Mouse (Mus musculus): ENCODE data around the gene Magix. TPM values are rescaled to one million over a fixed set of nuclear protein-coding genes. Genes with fewer than 3 reads are reported as not detected.

Magix gene
- polyA plus RNA-seq, 1 experiment from 2014 or later, result 0.13 TPM

DNA sequence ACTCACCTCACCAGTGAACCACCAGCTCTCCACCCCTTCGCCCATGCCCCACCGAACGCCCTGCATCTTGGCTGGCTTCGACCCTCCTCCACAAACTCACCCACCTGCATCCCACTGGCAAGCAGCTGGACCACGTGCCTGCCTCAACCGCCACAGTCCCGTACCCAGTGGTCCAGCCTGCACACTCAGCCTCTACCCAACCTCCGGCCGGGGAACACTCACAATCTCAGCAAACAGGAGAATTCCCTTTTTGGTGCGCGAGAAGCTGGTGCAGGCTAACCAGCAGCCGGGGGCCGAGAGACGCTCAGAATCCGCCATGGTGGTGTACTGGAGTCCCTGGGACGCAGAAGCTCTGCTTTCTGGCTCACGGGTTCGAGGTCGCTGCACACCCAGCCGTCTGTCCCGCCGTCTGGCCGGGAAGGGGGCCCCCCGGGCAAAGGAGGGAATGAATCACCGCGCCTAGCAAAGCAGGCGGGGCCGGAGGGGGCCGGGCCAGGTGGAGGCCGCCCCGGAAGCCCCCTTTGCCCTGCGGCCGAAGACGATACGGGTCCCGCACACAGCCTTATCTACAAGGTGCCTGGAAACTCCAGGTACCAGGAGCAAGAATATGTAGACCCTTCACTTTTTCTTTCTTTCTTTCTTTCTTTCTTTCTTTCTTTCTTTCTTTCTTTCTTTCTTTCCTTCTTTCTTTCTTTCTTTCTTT is 10.0 kb downstream of the Magix start, which contains the start of gene Plp2:
Gene Plp2 (minus strand): TSS at position 470 of the 703 bp plus-strand sequence.
- Histone ChIP-seq H3K27ac (ENCODE audit: low read depth, low read length) (peak within 1 kb of the TSS; percentile 63; the same call in 1 of the 2 replicates), H3K36me3 (ENCODE audit: control insufficient read depth, insufficient read depth, low read length) (peaks cover 3% of the 10 kb centered on the region; the same call in 1 of the 2 replicates), H3K4me1 (ENCODE audit: control insufficient read depth, insufficient read depth, low read length) (no peaks in the 10 kb centered on the region), H3K9me3 (replicated peaks; ENCODE audit: control insufficient read depth, low read length) (no peaks in the 10 kb centered on the region), H3K9ac (ENCODE audit: low read length) (peak within 1 kb of the TSS; percentile 54), H3K27me3 (replicated peaks; ENCODE audit: control insufficient read depth, insufficient read depth, low read length) (no peaks in the 10 kb centered on the region), H3K4me3 (ENCODE audit: low read depth, low read length) (peak within 1 kb of the TSS; percentile 36), H3K4me2 (ENCODE audit: low read length) (peak within 1 kb of the TSS; percentile 47)
- DNase-seq (ENCODE audit: low spot score), result peak; percentile 19
- WGBS, result 33% methylated on average over 32 of the region's 36 CpGs
- peak; percentile 64 for ATAC-seq

GRCm38 (mm10) chrX:7670390-7670881 is 10.6 kb downstream of the Magix start:
- WGBS, result 33% methylated on average over 17 of the region's 19 CpGs
- Histone ChIP-seq H3K36me3 (ENCODE audit: control insufficient read depth, insufficient read depth, low read length) (peaks cover 3% of the 10 kb centered on the region; the same call in 1 of the 2 replicates), H3K4me1 (ENCODE audit: control insufficient read depth, insufficient read depth, low read length) (no peaks in the 10 kb centered on the region), H3K9ac (ENCODE audit: low read length) (peak overlapping the region; percentile 54), H3K4me3 (ENCODE audit: low read depth, low read length) (peak overlapping the region; percentile 36), H3K4me2 (ENCODE audit: low read length) (peak overlapping the region; percentile 47), H3K27ac (ENCODE audit: low read depth, low read length) (peak overlapping the region; percentile 63; the same call in 1 of the 2 replicates), H3K9me3 (replicated peaks; ENCODE audit: control insufficient read depth, low read length) (no peaks in the 10 kb centered on the region), H3K27me3 (replicated peaks; ENCODE audit: control insufficient read depth, insufficient read depth, low read length) (no peaks in the 10 kb centered on the region)
- peak; percentile 84 for ATAC-seq
- DNase-seq (ENCODE audit: low spot score), result peak; percentile 64

GRCm38 (mm10) chrX:7665739-7666502 is 15.1 kb downstream of the Magix start:
- Histone ChIP-seq H3K4me2 (ENCODE audit: low read length) (no peak overlapping the region), H3K4me3 (ENCODE audit: low read depth, low read length) (no peak overlapping the region), H3K27me3 (replicated peaks; ENCODE audit: control insufficient read depth, insufficient read depth, low read length) (no peaks in the 10 kb centered on the region), H3K36me3 (ENCODE audit: control insufficient read depth, insufficient read depth, low read length) (peaks cover 3% of the 10 kb centered on the region; the same call in 1 of the 2 replicates), H3K27ac (ENCODE audit: low read depth, low read length) (no peak overlapping the region), H3K9me3 (replicated peaks; ENCODE audit: control insufficient read depth, low read length) (no peaks in the 10 kb centered on the region), H3K4me1 (ENCODE audit: control insufficient read depth, insufficient read depth, low read length) (no peaks in the 10 kb centered on the region), H3K9ac (ENCODE audit: low read length) (no peak overlapping the region)
- WGBS, result 77% methylated on average over 21 of the region's 21 CpGs
- no peak for DNase-seq (ENCODE audit: low spot score)
- ATAC-seq, result no peak

DNA sequence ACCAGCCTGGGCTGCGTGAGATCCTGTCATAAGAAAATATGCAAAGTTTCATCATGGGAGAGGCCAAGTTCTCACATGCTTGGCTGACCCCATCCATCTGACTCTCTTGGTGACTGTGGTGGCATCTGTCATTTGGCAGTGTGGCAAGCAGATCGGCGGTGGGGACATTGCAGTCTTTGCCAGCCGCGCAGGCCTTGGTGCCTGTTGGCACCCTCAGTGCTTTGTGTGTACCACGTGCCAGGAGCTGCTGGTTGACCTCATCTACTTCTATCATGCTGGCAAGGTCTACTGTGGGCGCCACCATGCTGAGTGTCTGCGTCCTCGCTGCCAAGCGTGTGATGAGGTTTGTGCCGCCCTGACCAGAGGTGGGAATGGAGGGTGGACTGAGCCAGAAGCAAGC is 16.3 kb downstream of the Magix start:
- Histone ChIP-seq H3K9ac (ENCODE audit: low read length) (no peak overlapping the region), H3K4me3 (ENCODE audit: low read depth, low read length) (no peak overlapping the region), H3K27me3 (replicated peaks; ENCODE audit: control insufficient read depth, insufficient read depth, low read length) (no peaks in the 10 kb centered on the region), H3K27ac (ENCODE audit: low read depth, low read length) (no peak overlapping the region), H3K4me2 (ENCODE audit: low read length) (no peak overlapping the region), H3K36me3 (ENCODE audit: control insufficient read depth, insufficient read depth, low read length) (peaks cover 3% of the 10 kb centered on the region; the same call in 1 of the 2 replicates), H3K4me1 (ENCODE audit: control insufficient read depth, insufficient read depth, low read length) (no peaks in the 10 kb centered on the region), H3K9me3 (replicated peaks; ENCODE audit: control insufficient read depth, low read length) (no peaks in the 10 kb centered on the region)
- 87% methylated on average over 11 of the region's 11 CpGs for WGBS
- ATAC-seq (no peak), DNase-seq (ENCODE audit: low spot score) (no peak)

- ATAC-seq (no peak), DNase-seq (ENCODE audit: low spot score) (no peak)
- H3K27me3 ChIP-seq (replicated peaks; ENCODE audit: control insufficient read depth, insufficient read depth, low read length), result no peaks in the 10 kb centered on the region
- no peaks in the 10 kb centered on the region for H3K36me3 ChIP-seq (ENCODE audit: control insufficient read depth, insufficient read depth, low read length)
- 78% methylated on average over 3 of the region's 3 CpGs for WGBS
- H3K4me2 ChIP-seq (ENCODE audit: low read length), result no peak overlapping the region
- no peaks in the 10 kb centered on the region for H3K4me1 ChIP-seq (ENCODE audit: control insufficient read depth, insufficient read depth, low read length)
- H3K27ac ChIP-seq (ENCODE audit: low read depth, low read length), result no peak overlapping the region
- no peaks in the 10 kb centered on the region for H3K9me3 ChIP-seq (replicated peaks; ENCODE audit: control insufficient read depth, low read length)
- H3K9ac ChIP-seq (ENCODE audit: low read length), result no peak overlapping the region
- H3K4me3 ChIP-seq (ENCODE audit: low read depth, low read length), result no peak overlapping the region
These were observed 18.1 kb downstream of the Magix start for GRCm38 (mm10) chrX:7662936-7663335.

DNA sequence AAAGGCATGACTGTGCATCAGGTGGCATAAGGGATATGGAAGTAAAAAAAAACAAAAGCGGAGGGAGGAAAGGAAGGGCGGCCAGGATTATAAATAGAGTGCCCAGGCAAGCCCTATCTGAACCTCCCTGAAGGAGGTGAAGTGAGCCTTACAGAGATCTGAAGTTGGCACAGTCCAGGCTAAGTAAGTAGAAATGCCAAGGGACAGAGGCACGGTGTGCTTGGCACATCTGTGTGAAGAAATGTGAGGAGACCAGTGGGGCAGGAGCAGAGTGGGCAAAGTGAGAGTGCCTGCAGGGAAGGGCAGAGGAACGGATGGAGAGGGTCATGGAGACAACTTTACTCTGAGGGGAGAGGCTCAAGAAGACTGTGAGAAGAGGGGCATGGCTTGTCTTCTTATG is 20.0 kb downstream of the Magix start:
- no peak overlapping the region for H3K9ac ChIP-seq (ENCODE audit: low read length)
- no peaks in the 10 kb centered on the region for H3K27me3 ChIP-seq (replicated peaks; ENCODE audit: control insufficient read depth, insufficient read depth, low read length)
- no peak overlapping the region for H3K4me3 ChIP-seq (ENCODE audit: low read depth, low read length)
- H3K9me3 ChIP-seq (replicated peaks; ENCODE audit: control insufficient read depth, low read length), result no peaks in the 10 kb centered on the region
- H3K4me2 ChIP-seq (ENCODE audit: low read length), result no peak overlapping the region
- H3K36me3 ChIP-seq (ENCODE audit: control insufficient read depth, insufficient read depth, low read length), result no peaks in the 10 kb centered on the region
- no peaks in the 10 kb centered on the region for H3K4me1 ChIP-seq (ENCODE audit: control insufficient read depth, insufficient read depth, low read length)
- DNase-seq (ENCODE audit: low spot score) (no peak), ATAC-seq (no peak)
- 85% methylated on average over 4 of the region's 4 CpGs for WGBS
- no peak overlapping the region for H3K27ac ChIP-seq (ENCODE audit: low read depth, low read length)

GRCm38 (mm10) chrX:7658785-7659589 is 22.1 kb downstream of the Magix start:
- H3K4me2 ChIP-seq (ENCODE audit: low read length), result no peak overlapping the region; the same call in 1 of the 2 replicates
- H3K27ac ChIP-seq (ENCODE audit: low read depth, low read length), result no peak overlapping the region
- no peak overlapping the region for H3K9ac ChIP-seq (ENCODE audit: low read length)
- no peaks in the 10 kb centered on the region for H3K27me3 ChIP-seq (replicated peaks; ENCODE audit: control insufficient read depth, insufficient read depth, low read length)
- ATAC-seq, result no peak
- H3K4me1 ChIP-seq (ENCODE audit: control insufficient read depth, insufficient read depth, low read length), result no peaks in the 10 kb centered on the region
- 62% methylated on average over 11 of the region's 11 CpGs for WGBS
- no peaks in the 10 kb centered on the region for H3K9me3 ChIP-seq (replicated peaks; ENCODE audit: control insufficient read depth, low read length)
- no peak overlapping the region for H3K4me3 ChIP-seq (ENCODE audit: low read depth, low read length)
- H3K36me3 ChIP-seq (ENCODE audit: control insufficient read depth, insufficient read depth, low read length), result no peaks in the 10 kb centered on the region
- no peak for DNase-seq (ENCODE audit: low spot score)

DNA sequence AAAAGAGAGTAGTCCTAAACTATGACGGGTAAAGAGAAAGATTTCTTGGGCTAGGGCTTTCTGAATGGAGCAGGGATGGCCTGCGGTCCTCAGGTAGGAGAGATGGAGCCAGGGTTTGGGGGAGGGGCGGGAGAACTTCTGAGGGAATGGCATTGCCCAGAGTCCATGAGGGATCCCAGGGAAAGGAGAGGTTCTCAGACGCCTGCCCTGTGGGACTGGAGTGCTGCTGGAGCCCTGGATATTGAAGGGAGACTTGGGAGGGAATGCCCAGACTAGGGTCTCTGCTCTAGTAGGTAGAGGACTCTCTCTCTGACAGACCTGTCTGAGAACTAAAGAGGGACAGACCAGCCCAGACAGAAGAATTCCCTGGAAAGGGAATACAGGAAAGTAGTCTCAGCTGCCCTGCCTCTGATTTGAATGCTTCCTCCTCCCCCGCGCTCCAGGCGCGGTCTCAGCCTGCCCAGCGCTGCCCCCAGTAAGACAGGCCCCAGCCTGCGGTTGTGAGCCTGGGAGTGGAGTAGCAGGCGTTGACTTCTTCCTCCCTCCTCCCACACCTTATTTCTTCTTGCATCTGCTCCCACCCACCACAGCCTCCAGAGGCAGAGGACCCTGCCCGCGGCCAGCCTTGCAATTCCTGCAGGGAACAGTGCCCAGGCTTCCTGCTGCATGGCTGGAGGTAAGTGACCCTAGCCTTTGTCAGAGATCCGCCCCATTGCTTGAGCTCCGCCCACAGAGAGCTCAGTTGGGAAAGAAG is 22.8 kb downstream of the Magix start:
- H3K36me3 ChIP-seq (ENCODE audit: control insufficient read depth, insufficient read depth, low read length), result no peaks in the 10 kb centered on the region
- no peaks in the 10 kb centered on the region for H3K9me3 ChIP-seq (replicated peaks; ENCODE audit: control insufficient read depth, low read length)
- no peak overlapping the region for H3K9ac ChIP-seq (ENCODE audit: low read length)
- no peak overlapping the region for H3K27ac ChIP-seq (ENCODE audit: low read depth, low read length)
- DNase-seq (ENCODE audit: low spot score), result peak; percentile 10
- peak; percentile 26; the same call in 1 of the 2 replicates for ATAC-seq
- H3K4me2 ChIP-seq (ENCODE audit: low read length), result peak overlapping the region; percentile 44
- 28% methylated on average over 12 of the region's 15 CpGs for WGBS
- no peaks in the 10 kb centered on the region for H3K27me3 ChIP-seq (replicated peaks; ENCODE audit: control insufficient read depth, insufficient read depth, low read length)
- H3K4me1 ChIP-seq (ENCODE audit: control insufficient read depth, insufficient read depth, low read length), result no peaks in the 10 kb centered on the region
- no peak overlapping the region for H3K4me3 ChIP-seq (ENCODE audit: low read depth, low read length)

Data from forebrain, embryonic 14.5 days (tissue).